Mouse (Mus musculus): ENCODE data around the gene 1700022I11Rik. TPM values are rescaled to one million over a fixed set of nuclear protein-coding genes. Genes with fewer than 3 reads are reported as not detected.
"Not testable (repeated sequence)": the region's sequence is repeated elsewhere in the genome, so short reads cannot be mapped to it uniquely, and the experiment has no call there.

The 1700022I11Rik gene
- total RNA-seq, 2 experiments from 2014 or later, result not detected

DNA sequence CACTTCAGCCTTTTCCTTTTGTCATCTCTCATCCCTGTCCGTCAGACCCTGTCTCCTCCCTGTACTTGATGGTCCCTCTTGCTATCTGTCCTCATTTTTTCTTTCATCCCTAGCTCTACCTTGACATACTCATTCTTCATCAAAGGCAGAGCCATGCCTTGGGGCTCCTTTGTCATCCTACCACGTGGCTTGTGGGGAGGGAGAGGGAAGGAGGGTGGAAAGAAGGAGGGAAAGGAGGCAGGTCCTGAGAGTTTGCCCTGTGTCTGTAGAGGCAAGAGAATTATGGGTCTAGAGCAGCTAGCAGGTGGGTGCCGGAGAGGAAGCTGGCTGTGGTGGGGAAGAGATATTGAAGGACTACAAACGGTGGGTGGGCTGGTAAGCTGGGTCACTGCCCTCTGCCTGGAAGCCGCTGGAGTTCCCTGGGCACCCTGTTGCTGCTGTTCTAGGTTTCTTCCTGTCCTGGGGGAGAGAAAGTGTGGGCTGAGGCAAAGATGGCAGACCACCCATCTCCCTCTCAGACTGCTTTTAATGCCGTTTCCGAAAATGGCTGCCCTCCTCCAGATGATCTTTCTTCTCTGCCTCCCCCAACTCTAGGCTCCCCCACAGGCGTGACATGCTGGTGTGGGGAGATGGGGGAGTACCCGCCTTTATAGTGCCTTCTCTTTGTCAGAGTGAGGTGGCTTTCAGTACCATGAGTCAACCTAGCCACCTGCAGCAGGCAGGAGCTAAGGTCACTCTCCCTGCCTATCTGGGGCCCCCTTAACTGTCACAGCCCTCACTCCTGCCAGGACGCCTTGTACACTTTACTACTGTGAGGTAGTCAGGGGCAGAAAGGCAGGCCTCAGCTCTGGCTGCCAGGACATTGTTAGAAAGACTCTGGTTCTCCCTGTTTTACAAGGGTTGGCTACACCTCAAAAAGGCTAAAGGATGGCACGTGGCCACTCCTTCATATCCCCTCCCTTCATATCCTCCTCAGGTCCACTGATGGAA, 17.9 kb upstream of the 1700022I11Rik start:
- DNase-seq, result peak in 1 of 2 experiments; percentile 29

DNA sequence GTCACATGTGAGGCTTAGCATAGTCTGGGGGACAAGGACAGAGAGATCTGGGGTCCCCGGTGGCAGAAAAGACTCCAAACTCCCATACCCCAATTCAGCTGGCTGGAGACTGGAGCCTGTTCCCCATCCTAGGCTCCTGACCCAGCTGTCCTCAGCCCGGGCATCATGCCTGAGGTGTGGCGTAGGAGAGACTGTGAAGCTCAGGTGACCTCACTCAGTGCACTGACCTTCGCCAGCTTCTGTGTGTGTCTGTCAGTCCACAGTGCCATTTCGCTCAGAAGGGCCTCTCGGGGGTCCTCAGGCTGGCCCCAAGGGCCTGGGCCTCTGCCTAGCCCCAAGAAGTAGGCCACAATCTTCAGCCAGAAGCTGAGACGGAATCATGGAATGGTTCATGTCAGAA, 16.8 kb upstream of the 1700022I11Rik start:
- DNase-seq, result peak; percentile 77 to 79

DNA sequence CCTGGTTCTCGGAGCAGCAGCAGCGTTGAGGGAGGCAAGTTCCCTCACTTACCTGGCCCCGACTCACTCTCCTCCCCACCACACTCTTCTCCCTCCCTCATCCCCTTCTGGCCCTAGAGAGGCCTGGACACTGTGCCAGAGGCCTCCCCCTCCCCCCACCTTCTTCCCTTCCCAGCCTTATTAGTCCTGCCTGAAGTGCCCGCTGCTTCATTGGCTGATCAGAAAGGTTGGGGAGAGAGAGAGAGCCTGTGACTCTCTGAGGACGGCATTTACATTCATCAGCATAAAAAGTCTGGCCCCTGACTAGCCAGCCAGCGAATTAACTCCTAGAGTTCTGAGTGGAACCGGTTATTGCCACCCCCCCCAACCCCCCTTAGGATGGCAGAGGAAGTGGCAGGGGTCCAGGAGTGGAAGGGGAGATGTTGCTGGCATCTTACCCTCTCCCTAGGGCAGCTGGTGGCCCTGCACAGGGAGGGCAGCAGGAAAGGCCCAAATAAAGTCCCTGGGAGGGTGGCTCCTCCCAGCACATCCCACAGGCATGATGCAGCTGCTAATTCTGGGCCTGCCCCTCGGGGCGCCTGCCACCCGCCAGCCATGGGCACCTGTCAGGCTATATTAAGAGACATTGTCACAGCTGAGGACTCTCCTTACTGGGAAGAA, 15.8 kb upstream of the 1700022I11Rik start:
- DNase-seq, result peak; percentile 79 to 87

DNA sequence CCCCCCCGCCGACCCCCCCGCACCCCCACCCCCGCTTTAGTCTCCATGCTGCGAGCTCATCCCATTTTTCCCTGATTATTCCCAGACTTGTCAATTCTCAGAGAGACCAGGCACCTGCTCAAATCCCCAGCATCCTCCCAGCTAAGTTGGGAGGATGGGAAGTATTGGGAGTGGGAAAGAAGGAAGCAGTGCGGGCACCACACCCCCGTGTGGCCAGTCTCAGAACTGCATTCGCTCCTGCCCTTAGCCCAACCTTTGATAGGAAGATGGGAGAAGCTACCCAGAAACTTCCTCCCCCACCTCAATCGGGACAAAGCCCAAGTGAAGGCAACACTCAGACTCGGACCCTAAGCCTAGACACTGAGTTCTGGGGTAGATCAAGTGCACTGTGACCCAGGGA, 15.1 kb upstream of the 1700022I11Rik start:
- DNase-seq, result peak; percentile 72 to 89

DNA sequence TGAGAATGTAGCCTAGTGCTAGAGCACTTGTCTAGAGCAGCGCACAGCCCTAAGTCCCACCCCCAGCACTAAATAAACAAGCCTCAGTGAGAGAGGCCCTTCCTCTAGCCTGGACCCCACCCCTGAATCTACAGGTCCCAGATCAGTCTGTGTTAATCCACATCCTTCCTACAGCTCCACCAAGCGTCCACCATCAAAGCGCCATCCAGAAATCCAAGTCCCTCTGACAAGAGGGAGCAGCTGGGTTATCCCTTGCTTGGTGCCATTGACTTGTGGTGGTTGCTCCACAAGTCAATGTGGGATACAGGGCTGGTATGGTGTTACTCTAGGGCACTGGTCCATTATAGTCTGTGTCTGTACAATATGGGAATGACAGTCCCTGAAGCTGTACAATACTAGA, 14.2 kb upstream of the 1700022I11Rik start:
- DNase-seq, result peak in 1 of 2 experiments; percentile 37

DNA sequence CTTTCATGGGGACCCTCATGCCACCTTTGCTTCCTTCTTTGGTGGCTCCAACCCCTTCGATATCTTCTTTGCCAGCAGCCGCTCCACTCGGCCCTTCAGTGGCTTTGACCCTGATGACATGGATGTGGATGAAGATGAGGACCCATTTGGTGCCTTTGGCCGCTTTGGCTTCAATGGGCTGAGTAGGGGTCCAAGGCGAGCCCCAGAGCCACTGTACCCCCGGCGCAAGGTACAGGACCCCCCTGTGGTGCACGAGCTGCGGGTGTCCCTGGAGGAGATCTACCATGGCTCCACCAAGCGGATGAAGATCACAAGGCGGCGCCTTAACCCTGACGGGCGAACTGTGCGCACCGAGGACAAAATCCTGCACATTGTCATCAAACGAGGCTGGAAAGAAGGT, 12.8 kb upstream of the 1700022I11Rik start:
- DNase-seq, result no peak

DNA sequence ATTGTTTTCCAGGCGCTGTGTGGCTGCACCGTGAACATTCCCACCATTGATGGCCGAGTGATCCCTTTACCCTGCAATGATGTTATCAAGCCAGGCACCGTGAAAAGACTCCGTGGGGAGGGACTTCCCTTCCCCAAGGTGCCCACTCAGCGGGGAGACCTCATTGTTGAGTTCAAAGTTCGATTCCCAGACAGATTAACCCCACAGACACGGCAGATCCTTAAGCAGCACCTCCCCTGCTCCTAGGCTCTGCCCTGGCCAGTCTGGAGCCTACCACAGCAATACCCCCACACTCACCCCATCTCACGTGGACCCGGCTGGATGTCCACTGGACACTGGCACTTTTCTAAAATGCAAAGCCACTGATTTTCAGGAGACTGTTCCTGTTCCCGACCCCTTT, 12.1 kb upstream of the 1700022I11Rik start:
- DNase-seq, result no peak

DNA sequence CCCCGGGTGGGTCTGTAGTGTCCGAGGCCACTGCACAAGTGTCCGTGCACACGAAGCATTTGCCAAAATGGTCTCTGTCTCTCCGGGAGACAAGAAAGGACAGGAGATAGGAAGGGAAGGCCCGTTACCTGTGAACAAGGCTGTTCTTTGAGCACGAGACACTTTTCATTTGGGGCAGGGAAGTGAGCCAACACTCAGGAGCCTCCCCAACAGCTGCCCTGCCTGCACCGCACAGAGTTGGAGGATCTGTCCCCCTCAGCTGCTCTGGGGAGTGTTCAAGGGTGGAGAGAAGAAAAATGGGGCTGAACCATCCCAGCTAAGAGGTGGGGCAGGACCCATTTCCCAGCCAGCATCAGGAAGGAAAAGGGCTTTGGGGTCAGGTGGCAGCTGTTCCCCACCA, 11.4 kb upstream of the 1700022I11Rik start:
- no peak for DNase-seq

DNA sequence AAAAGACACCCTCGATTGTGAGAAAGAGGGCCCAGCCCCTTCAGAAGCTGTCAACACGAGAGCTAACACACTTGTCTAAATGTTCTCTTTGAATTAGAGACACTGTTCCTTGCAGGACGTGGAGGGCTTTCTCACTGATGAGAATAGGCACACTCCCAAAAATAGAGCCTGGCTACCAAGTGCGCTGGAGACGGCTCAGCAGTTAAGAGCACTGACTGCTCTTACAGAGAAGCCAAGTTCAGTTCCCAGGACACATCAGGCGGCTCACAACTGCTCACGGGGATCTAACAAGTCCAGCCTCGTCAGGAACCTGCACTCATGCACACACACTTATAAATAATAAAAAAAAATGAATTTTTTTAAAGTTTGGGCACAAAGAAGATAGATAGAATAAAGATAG, 10.5 kb upstream of the 1700022I11Rik start:
- DNase-seq, result peak; percentile 28 to 58

DNA sequence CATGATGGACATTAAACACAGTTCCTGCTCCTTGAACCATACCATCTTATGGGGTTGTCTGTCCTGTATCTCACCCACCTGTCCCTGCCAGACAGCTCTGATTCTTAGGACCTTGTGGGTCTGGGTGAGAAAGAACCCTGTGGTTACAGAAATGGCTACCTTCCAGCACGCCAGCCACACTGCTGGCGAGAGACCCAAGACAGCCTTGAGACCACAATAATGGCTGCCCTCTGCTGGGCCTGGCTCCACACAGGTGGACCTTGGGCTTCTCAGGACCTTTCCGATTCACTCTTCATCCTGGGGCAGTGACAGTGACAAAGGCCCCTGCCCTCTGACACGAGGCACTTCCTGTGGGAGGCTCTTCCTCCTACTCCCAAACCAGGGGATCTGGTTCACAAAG, 10.0 kb upstream of the 1700022I11Rik start:
- peak in 1 of 2 experiments; percentile 26 for DNase-seq

DNA sequence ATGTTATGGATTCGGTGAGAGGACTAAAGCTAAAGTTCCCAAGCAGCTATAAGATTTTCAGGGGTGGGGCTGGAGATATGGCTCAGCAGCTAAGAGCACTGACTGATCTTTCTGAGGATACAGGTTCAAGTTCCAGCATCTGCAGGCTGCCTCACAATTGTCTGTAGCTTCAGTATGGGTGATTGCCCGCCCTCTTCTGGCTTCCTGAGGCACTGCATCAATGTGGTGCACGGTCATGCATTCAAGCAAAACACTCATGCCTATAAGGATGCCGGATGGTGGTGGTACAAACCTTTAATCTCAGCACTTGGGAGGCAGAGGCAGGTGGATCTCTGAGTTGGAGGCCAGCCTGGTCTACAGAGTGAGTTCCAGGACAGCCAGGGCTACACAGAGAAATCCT, 7.8 kb upstream of the 1700022I11Rik start:
- DNase-seq, result peak; percentile 59 to 82

DNA sequence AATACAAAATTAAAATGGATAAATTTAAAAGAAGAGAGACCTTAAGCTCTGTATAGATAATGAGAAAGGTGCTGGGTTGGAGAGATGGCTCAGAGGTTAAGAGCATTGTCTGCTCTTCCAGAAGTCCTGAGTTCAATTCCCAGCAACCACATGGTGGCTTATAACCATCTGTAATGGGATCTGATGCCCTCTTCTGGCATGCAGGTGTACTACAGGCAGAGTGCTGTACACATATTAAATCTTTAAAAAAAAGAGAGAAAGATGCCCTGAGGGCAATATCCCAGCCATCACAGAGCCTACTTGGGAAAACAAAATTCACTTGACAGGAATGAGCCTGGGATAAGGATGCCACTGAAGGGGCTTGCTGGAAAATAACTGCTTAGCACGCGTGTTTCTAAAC, 5.9 kb upstream of the 1700022I11Rik start:
- no peak for DNase-seq

DNA sequence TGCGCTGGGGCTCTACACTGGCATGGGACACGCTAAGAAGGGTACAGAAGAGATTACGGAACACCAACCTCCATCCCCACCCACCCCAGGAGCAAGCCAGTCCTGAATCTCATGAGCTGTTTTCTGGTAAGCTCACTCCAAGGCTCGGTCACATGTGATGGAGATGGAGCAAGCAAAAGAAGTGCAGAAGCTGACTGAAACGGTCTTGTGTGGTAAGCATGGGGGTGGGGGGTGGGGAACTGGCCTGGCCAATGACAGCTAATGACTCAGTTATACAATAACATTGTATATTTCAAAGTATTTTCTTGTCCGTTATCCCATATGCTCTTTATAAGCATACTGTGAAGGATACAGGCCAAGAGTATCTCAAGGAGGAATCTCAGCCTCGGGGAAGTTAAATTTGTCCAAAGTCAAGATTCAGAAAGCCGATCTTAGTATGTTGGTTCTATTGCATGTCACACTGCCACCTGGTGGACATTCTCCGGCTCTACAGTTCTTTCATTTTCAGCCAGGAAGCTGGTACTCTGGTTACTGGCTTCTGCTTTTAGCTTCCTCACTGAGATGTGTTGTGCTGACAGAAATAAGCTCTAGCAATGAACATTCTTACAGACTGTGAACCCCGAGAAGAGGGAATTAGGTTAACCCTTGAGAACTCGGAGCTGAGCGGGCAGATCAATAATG, 4.2 kb upstream of the 1700022I11Rik start:
- peak in 1 of 2 experiments; percentile 67 for DNase-seq

DNA sequence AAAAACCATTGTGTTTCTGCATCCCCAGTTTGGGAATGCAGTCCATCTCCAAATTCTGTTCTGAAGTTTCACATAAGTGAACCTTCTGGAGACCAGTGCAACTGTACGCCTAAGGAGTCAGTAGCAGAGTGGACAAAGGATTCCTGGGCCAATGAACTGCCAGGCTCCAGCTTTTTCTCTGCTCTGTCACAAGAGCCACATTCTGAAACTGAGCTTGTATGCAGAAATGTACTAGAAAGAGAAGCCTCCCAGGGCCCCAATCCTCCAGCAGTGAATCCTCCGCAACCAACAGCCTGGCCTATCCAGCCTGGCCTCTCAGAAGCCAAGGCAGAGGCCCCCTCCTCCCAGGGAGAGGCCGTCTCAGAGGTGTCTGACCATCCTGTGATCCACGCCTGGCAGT, 3.5 kb downstream of the 1700022I11Rik start:
- no peak for DNase-seq

DNA sequence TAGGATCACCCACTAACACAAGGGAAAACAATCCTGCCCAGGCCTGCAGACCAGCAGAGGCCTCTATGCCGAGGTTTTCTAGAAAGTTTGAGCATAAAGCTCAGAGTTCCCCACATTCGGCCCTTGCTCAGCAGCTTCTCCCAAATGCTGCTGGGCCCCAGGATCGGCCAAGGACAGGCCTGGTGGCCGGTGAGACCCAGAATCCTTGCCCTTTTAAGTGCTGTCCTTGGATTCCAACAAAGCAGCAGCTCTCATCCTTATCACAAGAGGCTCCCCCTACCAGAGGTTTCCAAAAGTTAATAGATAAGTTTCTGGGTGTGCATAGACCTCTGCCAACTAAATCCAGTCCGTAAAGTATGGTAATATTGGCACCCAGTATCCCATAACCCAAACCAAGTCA, 4.5 kb downstream of the 1700022I11Rik start:
- DNase-seq, result no peak

DNA sequence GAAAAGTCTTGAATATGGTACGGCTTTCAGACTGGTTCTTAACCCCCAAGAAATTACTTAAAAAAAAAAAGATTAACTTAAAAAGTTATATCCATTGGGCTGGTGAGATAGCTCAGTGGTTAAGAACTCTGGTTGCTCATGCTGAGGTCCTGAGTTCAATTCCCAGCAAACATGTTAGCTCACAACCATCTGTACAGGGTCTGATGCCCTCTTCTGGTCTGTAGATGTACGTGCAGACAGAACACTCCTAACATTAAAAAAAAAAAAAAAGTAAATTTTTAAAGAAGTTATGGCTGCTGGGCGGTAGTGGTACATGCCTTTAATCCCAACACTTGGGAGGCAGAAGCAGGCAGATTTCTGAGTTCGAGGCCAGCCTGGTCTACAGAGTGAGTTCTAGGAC, 8.7 kb downstream of the 1700022I11Rik start:
- no peak for DNase-seq

DNA sequence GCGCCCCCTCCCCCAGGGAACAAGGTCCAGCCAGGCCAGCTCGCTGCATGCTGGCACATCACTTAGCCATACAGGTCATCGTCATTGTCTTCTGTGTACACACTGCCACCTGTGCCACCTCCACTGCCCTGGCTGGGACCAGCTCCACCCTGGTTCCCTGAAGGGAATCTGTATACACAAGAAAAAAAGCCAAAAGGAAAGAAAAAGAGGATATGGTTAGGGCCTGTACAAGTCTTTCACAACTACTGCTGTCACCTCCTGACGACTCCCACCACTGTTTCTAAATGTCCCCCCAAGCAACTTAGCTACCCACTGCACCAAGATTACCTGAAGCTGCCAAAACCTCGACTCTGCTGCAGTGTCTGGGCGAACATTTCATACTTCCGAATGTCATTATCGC, 11.1 kb downstream of the 1700022I11Rik start:
- DNase-seq, result not testable (repeated sequence)

DNA sequence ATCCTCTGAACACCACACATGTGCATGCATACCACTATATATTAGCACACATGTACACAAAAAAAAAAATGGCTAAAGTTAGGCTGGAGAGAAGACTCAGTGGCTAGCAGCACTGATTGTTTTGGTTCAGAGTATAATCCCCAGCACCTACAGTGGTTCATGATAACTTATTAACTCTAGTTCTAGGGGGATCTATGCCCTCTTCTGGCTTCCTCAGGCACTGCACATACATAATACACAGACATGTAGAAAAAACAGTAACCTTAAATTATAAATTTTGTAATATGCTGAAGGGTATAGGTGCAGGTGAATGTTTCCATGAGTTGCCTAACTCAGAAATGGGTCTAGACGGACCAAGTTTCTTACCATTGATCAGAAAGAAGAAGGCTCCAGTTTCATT, 18.9 kb downstream of the 1700022I11Rik start:
- no peak for DNase-seq

DNA sequence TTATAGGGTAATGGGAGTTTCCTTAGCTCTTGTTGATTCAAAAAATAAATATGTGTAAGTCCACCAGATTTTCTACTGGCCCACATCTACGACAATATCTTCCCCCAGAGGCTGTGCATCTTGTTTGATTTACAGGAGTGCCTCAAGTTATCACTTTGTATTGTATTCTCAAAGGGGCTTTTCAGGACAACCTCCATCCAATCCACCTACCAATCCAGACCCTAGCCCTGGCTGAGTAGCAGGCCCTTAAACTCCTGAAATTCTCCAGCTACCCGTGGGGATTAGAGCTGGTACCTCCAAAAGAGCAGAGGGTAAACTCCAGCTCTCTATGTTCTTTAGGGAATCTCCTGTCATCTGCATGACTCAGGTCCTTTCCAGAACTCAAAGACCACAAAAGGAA, 28.6 kb downstream of the 1700022I11Rik start:
- DNase-seq, result peak in 1 of 2 experiments; percentile 26

DNA sequence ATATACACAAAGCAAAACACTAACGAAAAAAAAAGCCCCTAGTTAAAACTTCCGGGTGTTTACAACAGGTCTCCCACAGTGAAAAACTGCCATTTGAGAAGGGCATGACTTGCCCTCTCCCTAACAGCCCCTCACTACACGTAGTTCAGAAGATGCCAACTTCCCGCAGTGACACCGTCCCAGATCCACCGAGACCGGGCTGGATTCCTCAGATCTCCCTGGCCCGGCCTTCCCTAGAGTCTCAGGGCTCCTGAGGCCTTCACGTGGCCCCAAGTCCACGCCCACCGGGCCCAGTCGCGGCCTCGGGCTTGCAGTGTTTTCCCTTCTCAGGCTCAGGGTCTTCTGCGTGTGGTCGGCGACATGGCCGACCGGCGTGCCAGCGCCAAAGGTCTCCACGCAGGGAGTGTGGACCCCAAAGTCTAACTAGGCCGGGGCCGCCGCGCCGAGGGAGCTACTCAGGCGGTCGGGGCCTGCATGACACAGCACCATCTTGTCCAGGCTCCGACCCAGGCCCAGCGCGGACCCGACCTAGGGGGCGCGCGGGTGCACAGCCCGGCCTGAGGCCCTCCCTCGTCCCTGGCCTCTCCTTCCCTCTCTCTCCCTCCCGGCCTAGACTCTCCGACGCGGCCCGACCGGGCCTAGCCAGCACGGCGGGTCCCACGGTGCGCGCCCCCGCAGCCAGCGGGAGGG, 30.2 kb downstream of the 1700022I11Rik start:
- DNase-seq, result peak; percentile 81 to 83

DNA sequence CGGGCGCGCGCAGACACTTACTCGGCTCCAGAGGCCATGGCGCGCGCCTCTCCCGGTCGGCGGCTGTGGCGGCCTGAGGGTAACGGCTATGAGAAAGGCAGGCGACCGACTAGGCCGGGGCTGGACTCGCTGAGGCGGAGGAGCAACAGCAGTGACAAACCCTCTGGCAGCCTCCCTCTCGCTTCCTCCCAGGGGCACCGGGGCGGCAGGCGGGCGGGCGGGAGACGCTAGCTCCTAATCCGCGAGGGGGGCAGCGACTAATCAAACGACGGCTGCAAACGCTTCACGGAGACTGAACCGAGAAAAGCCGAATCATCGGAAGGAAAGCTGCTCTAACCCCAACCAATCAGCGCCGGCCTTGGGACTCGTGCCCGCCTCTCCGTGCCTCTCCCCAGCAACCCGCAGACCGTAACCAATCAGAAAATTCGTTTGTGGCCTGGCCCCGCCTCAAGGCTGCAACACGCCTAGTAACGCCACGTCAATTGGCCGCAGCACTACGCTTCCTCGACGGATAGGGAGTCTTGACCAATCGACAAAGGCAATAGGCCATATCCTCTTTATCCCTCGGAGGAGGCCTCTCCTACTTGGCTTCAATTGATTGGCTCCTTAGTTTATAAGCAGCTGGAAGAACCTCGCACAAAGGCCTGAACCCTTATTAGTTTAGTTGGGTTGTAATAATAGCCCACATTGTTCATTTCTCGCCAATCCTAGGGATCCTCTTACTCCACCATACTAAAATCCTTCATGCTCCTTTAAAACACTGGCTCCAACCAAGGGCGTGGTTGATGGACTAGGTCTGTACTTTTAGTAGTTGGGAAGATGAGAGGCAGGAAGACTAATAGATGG, 31.0 kb downstream of the 1700022I11Rik start, which contains the start of gene Vcp:
Gene Vcp, minus strand, starts transcription at position 367 of the 846 bp plus-strand sequence.
- DNase-seq, result peak; percentile 99

Measured in heart, adult 18-20 months (tissue).